Mouse (Mus musculus) fibroblast of lung, adult 2 months (primary cell): ENCODE data around the gene Ndufaf1.

ENCODE experiments used
- DNase-seq: peaks from one replicate; pipeline ENCODE4 v3.0.0-alpha.2; 2011; ENCODE audit warnings: low read depth

Gene Ndufaf1

DNA sequence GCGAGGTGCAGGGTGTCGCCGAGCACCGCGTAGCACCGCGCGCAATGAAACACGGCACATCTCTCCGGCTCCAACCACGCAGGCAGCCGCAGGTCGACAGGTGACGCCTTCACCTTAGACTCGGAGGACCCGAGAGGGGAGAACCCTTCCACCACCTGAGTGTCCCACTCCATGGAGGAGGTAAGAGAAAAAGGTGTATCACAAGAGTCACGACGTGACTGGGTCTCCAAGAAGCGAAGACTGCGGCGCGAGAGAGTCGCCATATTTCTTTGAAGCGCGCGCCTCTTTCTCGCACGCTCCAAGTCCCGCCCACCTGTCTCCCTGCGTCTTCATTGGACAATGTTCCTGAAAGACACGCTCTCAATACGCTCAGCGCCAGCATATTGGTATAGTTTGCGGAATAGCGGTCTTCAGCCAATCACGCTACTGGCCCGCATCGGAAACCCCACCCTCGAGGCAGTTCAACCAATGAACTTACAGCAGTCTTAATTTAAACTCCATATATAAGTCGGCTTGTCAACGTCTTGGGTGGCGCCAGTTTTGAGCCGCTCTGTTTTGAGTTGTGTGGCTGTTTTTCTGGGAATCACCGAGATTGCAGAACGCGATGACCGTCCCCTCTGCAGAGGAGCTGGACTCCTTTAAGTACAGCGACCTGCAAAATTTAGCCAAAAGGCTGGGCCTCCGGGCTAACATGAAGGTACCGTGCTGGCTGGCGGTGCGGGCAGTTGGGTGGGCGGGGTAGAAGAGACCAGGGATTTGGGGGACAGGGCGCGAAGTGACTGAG, 44.2 kb downstream of the Ndufaf1 start, which contains the start of the genes Nusap1 and Oip5:
Gene Nusap1, plus strand, starts transcription at position 100 of the 784 bp plus-strand sequence.
Gene Oip5, minus strand, starts transcription at position 271 of the 784 bp plus-strand sequence.
- DNase-seq = peak; percentile 90

DNA sequence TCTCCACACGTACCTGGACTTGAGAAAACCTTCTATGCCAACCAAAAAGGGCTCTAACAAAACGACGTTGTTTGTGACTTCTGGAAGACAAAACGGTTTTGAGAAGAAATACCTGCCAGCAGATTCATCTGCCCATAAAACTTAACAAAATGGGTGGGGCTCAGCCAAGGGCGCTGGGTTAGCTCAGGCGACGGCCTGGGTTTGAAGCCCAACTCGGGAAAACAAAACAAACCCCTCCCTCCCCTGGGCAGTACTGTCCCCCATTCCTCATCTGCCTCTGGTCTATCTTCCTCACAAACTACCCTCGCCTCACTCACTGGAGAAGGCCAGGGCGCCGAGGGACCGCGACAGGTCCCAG, 44.8 kb downstream of the Ndufaf1 start:
- no peak for DNase-seq

DNA sequence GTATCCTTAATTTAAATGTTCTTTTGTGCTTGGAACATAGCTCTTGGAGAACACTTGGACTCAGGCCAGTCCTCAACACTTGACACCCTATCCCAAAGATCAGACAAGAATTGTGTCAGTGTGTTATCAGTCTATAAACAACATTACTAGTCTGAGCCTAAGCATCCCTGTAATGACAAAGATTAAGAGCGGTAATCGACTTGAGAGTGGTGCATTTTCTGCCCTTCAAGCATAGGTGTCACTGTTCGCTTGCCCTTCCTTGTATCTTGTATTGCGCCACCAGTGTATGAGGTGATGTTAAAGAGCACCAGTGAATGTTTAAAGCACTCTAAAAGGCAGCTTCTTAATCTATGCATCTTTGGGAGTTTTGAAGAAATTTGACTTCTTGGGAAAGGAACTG, 55.6 kb downstream of the Ndufaf1 start:
- DNase-seq = no peak
